Mouse (Mus musculus) fibroblast of lung, adult 2 months (primary cell): ENCODE data around the gene Scgb1b11.
"Not testable (repeated sequence)": the region's sequence is repeated elsewhere in the genome, so short reads cannot be mapped to it uniquely, and the experiment has no call there.

ENCODE experiments used
- DNase-seq: peaks from one replicate; pipeline ENCODE4 v3.0.0-alpha.2; 2011; ENCODE audit warnings: low read depth

The Scgb1b11 gene

GRCm38 (mm10) chr7:32222540-32222939 is at the start of gene Scgb1b11:
Gene Scgb1b11 (plus strand): TSS chr7:32222840.
- not testable (repeated sequence) for DNase-seq

GRCm38 (mm10) chr7:32211045-32211444 is 11.6 kb upstream of the Scgb1b11 start, which contains the start of gene Scgb2b11:
Gene Scgb2b11 (minus strand): TSS chr7:32211145.
- DNase-seq: not testable (repeated sequence)
